Mouse (Mus musculus) B cell, adult 2 months (primary cell): ENCODE results near the gene P3h4.

Experiments used
- DNase-seq, 2 experiments: peaks; one replicate each; pipeline ENCODE4 v3.0.0; 2022

Gene P3h4

DNA sequence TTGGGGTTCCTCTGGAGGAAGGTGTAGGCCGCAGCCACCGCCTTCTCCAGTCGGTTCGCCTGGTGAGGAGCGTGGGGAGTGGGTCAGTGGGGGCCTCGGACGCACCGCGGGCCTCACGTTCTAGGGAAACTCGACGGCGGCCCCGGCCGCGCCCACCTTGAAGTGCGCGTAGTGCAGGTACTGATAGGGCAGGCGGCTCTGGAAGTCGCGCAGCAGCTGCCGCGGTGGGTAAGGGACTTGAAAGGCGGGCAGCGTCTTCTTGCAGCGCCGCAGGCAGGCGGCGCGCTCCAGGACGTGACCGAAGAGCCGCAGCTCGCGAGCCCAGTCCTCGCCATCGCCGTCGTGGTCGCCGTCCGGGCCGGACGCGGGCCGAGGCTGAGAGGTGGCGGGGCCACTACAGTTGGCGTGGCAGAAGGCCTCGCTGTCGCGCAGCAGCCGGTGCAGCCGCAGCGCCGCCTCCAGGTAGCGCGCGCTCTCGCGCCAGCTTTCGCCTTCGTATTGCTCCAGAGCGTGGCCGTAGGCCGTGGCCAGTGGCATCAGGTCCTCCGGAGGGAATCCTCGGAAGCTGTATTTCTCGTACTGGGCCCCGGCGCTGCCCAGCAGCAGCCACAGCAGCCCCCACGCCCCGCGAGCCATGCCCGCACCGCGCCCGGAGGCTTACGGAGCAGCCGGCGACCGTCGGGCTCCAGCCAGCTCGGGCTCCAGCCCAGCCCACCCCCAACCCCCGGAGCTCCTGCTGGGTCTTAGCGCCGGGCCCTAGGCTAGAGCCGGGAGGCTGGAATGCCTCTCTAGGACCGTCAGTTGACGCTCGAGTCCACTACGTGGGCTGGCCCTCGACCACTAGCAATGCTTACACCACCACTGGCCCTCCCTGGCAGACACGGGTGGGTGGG is at the start of gene P3h4:
TSS of gene P3h4 (minus strand) at position 816 of the 893 bp plus-strand sequence.
- DNase-seq = peak; percentile 65 to 66

DNA sequence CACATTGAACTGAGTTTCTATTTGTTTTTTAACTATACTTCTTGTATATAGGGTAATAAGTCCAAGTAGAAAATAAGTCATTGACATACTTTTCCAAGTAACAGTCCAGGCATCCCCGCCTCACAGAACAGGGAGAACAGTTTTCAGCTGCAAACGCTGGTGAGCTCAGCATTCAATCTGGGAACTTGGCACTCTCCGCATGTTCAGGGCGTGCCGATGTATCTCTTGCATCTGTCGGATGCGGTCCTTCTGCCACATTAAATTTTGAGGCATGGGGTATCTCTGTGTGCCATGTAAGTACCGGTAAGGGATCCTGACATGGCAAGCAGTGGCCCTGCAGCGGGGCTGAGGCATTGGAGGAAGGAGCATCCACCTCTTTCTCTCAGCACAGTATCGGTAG is 48.1 kb upstream of the P3h4 start:
- DNase-seq = no peak

DNA sequence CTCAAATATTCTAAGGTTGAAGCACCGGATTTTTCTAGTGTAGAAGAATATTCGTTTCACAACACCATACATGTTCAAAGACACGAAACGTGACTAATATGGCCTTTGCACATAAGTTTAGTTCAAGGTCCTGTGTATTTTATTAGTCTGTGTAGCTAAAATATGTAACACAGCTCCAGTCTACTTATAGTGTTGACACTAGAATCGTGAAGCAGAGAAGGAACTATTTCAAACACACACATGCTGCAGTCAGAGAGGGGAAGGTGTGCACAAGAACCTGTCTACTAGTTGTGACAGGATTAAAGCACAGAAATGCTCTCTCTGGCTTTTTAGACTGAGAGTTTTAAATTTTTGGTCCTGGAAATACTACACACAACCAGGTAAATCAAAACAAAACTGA is 43.1 kb upstream of the P3h4 start:
- no peak for DNase-seq

DNA sequence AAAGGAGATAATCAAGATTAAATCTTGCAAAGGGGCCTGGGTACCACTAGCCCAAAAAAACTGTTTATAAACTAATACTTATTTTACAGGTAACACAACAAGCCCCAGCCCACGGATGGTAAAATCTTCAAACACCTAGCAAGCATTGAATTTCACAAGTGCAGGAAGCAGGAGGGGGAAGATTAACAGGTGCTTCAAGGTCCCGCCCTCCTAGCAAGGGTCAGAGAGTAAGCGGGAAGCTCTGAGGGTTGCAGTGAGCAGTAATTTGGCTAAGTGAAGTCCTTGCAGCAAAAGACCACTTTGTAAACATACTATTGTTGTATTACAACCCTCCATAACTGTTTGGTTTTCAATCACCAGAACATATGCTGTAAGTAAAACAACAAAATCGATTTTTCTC is 42.6 kb upstream of the P3h4 start:
- no peak for DNase-seq

DNA sequence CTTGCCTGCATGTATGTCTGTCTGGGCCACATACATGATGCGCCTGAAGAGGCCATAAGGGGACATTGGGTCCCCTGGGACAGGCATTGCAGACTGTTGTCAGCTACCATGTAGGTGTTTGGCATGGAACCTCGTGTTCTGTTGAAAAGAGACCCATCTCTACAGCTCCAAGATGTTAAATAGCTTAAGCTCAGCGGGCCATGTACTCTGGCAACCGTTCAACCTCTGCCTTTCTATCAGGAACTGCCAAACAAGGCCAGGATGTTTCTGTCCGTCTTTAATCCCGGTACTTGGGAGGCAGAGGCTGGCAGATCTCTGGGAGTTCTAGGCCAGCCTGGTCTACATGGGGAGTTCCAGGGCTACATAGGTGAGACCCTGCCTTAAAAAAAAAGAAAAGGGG is 28.0 kb upstream of the P3h4 start:
- no peak for DNase-seq

DNA sequence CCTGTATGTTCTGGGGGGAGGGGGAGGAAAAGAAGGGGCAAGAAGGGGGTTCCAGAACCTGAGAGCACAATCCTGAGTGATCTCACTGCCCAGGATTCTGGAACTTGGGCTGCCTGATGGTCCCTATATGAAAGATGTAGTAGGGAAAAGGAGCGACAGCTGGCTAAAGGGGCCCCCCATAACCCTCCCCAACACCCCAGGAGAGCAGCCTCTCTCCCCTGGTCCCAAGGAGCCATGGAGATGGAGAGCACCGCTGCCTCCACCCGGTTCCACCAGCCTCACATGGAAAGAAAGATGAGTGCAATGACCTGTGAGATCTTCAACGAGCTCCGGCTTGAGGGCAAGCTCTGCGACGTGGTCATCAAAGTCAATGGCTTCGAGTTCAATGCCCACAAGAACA is 27.2 kb upstream of the P3h4 start, which contains the start of the genes Nt5c3b and Klhl10:
TSS of gene Nt5c3b (minus strand) at position 12 of the 400 bp plus-strand sequence.
TSS of gene Klhl10 (plus strand) at position 121 of the 400 bp plus-strand sequence.
- no peak for DNase-seq

DNA sequence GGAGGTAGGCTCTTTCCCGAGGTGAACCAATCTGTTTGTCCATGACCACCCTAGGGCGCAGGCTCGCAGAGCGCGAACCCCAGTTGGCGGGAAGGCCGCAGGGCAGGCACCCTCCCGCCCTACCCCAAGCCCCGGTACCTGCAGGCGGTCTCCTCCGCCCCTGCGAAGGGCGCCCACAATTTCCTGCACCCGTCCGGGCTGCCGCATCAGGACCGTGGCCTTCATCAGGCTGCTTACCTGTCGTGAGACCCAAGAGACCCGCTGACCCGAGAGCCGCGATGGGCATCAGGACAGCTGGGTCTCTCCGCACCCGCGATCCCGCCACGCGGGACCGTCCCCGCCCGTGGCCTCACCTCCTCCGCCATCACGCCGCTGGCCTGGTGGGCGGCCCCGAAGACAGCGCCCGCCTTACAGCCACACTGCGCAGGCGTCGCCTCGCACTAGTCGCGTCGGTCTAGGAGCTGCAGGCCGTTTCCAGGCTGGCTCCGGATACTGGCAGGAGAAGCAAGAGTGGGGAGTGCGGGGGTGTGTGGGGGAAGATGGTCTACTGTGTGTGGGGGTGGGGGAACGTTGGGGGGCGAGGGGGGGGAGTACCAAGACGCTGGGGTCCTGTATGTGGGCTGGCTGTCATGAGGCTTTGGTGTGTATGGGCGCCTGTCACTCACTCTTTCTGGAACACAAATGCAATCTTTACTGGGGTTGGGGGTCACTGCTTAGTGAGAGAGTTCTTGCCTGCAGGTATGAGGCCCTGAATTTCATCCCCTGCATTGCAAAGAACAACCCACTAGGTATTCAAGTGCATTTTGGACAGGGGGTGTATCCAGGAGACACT is 26.3 kb upstream of the P3h4 start:
- DNase-seq = peak; percentile 87

DNA sequence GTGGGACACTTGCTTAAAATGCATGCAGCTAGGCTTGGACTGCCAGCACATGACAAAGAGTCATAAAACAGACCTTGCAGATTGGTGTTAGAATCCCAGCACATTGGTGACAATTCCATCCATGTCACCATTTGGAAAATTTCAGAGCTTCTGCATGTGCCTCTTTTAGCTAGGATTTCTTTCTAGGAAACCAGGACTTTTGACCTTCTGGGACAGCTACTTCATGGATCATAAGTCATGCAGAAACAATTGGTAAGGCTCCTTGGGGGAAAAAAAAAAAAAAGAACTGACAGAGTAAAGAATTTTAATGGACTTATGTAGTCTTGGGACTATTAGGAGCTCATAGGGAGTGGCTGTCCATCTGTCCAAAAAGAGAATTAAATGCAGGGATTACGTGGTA is 23.3 kb upstream of the P3h4 start:
- DNase-seq = no peak

DNA sequence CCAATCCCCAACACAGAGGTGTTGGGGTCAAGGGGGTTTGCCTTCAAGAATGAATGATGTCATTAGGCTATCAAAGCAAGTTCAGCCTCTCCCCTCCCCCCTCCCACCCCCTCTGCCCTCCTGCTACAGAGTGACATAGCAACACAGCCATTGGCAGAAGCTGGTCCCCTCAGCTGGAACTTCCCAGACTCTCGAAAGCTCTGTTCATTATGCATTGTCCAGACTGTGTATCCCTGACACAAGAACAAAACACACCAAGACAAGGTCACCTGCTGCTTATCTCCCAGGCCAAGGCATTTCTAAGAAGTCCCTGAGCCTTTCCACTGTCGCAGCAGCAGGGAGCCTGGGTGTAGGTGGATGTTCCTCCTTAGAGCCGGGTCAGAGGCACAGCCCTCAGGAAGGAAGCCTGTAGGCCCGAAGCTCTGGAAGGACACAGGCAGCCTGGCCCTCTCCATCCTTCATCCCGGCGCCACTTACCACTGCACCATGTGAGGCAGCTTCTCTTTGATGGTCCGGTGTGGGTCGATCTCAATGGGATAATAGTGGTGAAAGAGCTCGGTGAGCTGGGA is 21.1 kb upstream of the P3h4 start:
- no peak for DNase-seq

DNA sequence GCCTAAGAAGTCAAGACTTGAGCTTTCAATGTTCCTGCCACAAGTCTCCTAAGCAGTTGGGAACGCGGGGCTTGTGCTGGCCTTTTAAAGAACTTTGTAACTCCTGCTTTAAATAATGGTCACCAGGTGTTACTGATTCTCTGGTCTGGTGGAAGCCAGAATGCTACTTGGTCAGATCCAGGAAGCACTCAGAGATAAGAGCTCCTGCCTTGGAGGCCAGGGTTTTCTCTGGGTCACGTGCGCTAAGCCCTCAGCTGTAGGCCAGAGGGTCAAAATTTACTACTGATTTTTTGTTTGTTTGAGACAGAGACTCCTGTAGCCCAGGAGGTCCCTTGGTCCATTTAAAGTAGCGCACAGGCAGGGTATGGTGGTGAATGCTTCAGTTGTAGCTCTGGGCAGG is 17.4 kb upstream of the P3h4 start:
- no peak for DNase-seq

DNA sequence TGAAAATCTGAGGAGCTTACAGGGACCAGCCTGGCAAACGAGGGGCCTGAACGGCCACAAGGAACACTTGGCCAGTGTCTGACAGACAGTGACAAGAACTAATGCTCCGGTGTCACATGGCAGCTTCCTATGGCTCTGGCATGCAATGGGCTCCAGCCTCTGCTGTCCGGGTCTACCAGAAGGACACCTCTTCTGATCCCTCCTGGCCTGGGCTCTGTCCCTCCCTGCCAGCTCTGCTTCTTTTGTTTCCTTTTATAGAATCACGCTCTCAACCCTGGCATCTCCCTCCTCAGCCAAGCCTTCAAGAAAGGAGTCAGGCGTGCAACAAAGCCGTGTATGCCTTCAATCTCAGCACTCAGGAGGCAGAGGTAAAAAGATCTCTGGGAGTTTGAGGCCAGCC is 15.4 kb upstream of the P3h4 start:
- DNase-seq = no peak

DNA sequence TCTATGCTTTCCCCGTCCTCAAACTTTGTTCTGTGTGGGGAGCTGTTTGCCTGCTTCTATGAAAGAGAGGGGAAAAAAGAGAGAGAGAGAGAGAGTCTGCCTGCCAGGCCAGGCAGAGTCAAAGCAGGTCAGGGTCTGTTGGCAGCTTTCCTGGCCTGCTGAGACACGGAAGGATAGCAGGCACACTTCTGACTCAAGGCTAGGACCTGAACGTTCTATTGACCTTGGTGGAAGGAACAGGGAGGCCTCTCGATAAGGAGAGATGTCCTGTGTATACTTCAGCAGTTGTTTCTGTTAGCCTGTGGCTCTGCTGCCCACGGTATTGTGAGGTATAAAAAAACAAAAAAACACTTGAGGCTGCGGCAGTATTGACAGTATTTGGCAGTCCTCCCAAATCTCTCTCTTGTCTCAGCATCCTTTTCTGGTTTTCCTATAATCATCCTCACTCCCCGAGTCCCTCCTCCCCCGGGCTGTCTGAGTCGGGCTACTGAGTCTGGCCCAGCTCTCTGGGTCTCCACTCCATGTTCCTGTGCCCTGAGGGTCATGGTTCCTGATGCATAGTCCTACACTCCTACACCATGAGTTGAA is 14.1 kb upstream of the P3h4 start:
- no peak for DNase-seq

DNA sequence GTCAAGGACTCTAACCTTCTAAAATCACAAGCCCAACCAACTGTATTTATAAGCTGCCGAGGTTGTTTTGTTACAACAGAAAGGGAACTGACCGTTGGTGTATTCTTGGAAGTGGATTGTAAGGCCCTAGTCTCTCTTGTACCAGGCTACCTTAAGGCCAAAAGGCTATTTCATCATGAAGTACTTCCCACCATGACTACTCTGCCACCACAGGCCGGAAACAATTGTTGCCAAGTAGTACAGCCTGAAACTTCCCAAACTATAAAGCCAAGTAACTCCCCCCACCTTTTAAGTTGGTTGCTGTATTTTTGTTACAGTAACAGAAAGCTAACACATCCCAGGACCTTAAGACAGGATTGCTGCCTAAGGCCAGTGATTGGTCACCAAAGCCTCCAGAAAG is 12.2 kb upstream of the P3h4 start:
- no peak for DNase-seq

DNA sequence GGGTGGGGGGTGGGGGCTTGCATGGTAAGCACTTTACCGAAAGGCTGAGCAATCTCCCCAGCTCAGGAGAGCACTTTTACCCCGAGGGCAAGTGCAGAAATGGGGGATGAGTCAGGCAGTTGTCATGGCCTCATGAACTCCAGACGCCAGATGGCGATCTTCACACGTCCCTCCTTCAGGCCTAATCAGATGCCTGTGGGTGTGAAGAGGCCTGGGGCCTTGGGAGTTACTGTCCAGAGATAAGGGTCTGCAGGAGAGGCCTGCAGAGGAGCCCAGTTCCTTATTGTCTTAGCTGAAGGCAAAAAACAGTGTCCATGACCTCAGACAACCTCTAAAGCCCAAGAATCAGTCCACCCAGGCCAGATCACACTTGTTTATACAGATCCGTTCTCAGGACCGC is 11.2 kb upstream of the P3h4 start:
- DNase-seq = peak; percentile 70 to 72

DNA sequence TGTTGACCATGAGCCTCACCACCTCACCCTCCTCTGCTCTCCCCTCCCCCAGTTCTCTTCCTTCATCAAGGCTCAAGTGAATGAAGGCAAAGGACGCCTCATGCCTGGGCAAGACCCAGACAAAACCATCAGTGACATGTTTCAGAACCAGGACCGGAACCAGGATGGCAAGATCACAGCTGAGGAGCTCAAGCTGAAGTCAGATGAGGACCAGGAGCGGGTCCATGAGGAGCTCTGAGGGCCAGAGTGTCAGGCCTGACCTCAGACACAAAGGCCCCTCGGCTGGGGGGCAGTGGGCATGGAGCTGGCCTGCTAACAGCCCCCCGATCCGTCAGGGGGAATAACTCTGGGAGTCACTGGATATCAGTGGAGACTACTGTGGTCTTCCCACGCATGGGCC is 9.2 kb upstream of the P3h4 start:
- no peak for DNase-seq

DNA sequence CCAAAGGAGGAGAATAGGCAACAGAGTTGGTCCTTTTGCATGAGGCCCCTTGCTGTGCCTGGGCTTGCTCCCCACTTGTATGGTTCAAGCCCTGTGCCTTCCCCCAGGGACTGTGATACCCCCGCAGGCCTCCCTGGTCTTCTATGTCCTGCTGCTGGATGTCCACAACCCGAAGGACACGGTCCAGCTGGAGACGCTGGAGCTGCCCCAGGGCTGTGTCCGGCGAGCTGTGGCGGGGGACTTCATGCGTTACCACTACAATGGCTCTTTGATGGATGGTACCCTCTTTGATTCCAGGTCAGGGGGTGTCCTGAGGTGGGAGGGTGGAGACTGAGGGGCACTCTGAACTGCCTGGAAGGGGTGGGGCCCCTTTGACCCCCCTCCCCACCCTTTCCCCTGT is 6.9 kb upstream of the P3h4 start:
- DNase-seq = no peak

DNA sequence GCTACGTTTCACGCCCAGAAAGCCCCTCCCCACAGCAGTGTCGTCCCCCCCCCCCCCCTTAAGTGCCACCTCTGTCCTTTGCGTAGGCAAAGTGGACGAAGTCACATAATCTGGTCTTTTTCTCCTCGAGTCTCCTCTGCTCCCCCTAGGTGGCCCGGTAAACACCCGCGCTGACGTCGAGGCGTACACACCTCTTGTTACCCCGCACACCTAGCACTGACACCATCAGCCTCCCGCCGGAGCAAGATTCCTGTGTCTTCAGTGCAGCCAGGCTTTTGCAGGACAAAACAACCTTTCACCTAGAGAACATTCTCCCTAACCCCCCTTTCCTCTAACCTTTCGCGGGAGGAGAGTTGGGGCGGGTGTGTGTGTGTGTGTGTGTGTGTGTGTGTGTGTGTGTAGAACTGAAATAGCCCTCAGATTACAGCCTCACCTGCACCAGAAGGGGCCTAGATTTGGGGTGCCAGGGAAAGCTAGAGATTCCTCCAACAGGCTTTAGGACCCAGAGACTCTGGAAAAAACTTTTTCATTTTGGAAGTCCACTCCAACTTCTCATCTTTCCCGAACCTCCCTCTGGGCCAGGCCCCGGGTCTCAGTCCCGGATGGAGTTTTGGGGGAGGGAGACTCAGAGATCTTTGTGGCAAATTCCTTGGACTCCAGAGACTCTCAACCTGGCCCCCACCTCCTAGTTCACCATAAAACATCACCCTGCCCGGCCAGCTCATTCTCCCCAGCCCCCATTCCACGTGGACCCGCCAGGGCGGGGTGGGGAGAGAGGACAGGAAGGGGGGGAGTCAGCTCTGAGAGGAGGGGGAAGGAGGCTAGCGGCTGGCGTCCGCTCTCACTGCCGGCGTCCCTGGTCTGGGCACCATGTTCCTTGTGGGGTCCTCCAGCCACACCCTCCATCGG is 532 bp upstream of the P3h4 start, which contains the start of gene Fkbp10:
TSS of gene Fkbp10 (plus strand) at position 784 of the 909 bp plus-strand sequence.
- DNase-seq = peak; percentile 22 to 25

DNA sequence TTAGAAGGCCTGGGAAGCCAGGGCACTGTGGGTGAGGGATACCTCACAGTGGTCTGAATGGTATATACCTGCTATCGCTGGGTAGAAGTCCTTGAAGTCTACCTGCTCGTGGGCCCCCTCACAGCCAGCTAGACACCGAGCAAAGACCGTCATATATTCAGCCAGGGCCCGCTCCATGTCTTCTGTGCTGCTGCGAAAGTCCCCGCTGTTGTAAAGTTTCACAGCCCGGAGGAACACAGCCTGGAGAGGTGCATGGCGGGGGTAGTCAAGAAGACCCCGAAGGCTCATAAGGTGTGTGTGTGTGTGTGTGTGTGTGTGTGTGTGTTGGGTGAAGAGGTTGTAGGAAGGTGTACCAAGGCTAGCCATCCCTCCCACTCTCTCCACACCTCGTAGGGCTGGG is 1.1 kb downstream of the P3h4 start:
- no peak for DNase-seq

DNA sequence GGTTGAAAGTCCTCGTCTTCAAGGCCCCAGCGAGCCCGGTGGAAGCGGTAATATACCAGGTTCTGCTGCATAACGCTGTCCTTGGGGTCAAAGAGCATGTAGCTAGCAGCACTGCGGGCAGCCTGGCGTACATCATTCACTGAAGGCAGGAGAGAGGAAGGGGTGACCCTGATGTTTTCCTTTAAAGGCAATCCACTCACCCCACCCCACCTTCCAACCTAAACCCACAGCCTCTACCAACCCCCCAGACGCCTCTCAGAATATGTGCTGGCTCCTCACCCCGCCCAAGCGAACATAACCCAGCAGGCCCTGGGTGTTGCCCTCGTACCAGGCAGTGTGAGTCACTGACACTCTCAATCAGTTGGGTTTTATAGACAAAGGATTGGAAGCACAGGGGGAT is 2.9 kb downstream of the P3h4 start:
- no peak for DNase-seq

DNA sequence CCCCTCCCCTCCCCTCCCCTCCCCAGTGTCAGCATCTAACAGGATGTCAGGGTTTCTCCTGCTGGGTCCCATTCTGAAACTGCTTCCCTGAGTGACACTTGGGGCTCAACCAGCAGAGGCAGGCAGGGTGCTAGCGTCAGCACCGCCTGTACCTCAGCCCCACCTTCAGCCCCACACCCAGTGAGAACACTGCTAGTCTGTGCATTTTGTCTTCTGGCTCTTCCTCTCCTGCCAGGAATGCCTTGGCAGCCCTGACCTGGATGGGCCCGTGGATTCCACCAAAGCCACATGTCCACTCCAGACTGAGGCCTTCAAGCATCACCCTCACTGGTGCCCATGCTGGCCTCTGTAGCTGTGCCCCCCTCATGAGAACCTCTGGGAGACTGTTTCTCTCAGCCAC is 5.0 kb downstream of the P3h4 start:
- DNase-seq = no peak

DNA sequence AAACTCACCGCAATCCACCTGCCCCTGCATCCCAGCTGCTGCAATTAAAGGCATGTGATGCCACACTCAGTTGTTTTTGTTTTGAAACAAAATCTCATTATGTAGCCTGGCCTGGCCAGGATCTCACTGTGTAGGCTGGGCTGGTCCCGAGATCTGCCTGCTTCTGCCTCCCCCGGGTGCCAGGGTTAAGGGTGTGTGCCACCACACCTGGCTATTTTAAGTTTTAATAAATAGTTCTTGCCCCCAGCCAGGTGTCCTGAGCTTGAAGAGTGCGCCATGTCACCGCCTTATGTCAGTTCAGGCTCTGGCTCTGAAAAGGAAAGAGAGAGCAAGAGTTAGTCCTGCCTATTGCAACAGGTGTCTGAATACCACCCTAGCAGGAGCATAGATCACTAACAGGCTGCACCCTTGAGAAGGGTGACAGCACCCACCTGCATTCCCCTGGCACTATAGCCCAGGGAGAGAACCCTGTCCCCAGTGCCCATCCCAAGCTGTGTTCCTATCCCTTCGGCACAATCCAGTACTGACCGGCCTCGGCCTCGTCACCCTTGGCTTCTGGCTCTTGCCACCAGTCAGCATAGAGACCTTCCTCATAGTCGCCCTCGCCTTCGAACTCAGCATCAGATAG is 5.7 kb downstream of the P3h4 start:
- no peak for DNase-seq
